In the genomic region with DNA sequence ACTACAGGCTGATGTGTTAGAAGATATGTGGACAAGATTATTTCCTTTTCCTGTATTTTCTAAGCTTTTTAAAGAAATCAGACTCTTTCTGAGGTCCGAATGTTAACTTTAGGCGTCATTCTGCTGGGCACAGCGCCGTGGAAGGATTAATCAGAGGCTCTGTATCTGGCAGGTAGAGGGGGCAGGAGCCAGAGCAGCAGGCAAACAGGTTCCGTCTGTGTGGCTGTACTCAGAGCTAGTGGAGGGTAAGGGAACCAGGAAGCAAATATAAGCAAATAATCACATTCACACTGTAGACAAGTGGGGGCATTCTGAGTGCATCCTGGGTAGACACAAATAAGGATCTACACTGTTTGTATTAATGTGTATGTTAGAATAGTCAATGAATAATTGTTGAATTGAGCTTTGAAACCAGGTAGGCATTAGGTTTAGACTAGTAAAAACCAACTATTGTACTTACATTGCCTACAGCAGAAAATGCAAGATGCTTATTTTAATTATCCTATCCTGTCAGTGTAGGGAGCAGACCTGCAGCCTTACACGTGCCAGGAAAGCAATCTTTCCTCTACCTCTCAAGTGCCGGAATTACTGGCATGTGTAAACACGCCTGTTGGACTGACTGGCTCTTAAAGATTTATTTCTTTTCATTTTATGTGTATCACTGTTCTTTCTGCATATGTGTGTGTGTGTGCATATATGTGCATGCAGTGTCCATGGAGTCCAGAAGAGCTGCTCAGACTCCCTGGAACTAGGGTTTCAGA, we compare ENCODE assay signal across 15 mouse cellular contexts.
DNase-seq lines count a peak whose midpoint lies in the region; ATAC-seq lines count a peak whose summit lies in the region.
"Had no signal": no experiment of that assay in that cellular context is flagged by ENCODE, and none has a peak within 500 bp of the region (broad histone marks: within the 10 kb centered on the region; RNA-seq: fewer than 3 reads in every experiment).

No protein-coding gene starts in this region.

- H3K4me1 ChIP-seq in heart, embryonic 13.5 days, result peaks cover 85% of the 10 kb centered on the region
- peaks cover 40% of the 10 kb centered on the region for H3K4me1 ChIP-seq in lung, embryonic 16.5 days (replicated peaks; ENCODE audit: control insufficient read depth, insufficient read depth, low read length)
- peaks cover 50% of the 10 kb centered on the region for H3K4me1 ChIP-seq in embryonic facial prominence, embryonic 15.5 days
- peaks cover 50% of the 10 kb centered on the region for H3K4me1 ChIP-seq in stomach, embryonic 14.5 days (ENCODE audit: control insufficient read depth, insufficient read depth, low read length)

- no peaks in the 10 kb centered on the region for H3K9me3 ChIP-seq in heart, embryonic 13.5 days
- H3K9me3 ChIP-seq in lung, embryonic 16.5 days (ENCODE audit: control insufficient read depth, low read length), result no peaks in the 10 kb centered on the region
- H3K9me3 ChIP-seq in embryonic facial prominence, embryonic 15.5 days (replicated peaks), result no peaks in the 10 kb centered on the region
- H3K9me3 ChIP-seq in stomach, embryonic 14.5 days (ENCODE audit: control insufficient read depth, low read depth, low read length), result no peaks in the 10 kb centered on the region
- H3K9me3 ChIP-seq: liver, embryonic 13.5 days; midbrain, embryonic 15.5 days had no signal

- no peak overlapping the region for H3K4me3 ChIP-seq in heart, embryonic 13.5 days
- no peak overlapping the region for H3K4me3 ChIP-seq in lung, embryonic 16.5 days (ENCODE audit: low read length)
- no peak overlapping the region for H3K4me3 ChIP-seq in embryonic facial prominence, embryonic 15.5 days (replicated peaks)
- no peak overlapping the region for H3K4me3 ChIP-seq in stomach, embryonic 14.5 days (ENCODE audit: low read depth, low read length)
- H3K4me3 ChIP-seq: liver, embryonic 13.5 days; midbrain, embryonic 15.5 days had no signal

- no peaks in the 10 kb centered on the region for H3K27me3 ChIP-seq in heart, embryonic 13.5 days (replicated peaks)
- no peaks in the 10 kb centered on the region for H3K27me3 ChIP-seq in lung, embryonic 16.5 days (ENCODE audit: control insufficient read depth, insufficient read depth, low read depth, low read length)
- H3K27me3 ChIP-seq in embryonic facial prominence, embryonic 15.5 days, result no peaks in the 10 kb centered on the region
- no peaks in the 10 kb centered on the region for H3K27me3 ChIP-seq in stomach, embryonic 14.5 days (ENCODE audit: control insufficient read depth, insufficient read depth, low read length)
- H3K27me3 ChIP-seq: liver, embryonic 13.5 days; midbrain, embryonic 15.5 days had no signal

- peak overlapping the region; percentile 39; the same call in 1 of the 2 replicates for H3K27ac ChIP-seq in heart, embryonic 13.5 days (replicated peaks)
- H3K27ac ChIP-seq in lung, embryonic 16.5 days (ENCODE audit: low read length), result no peak overlapping the region
- 0 out of 2 replicates have a peak overlapping the region, but pooled peaks have one; percentile 6 for H3K27ac ChIP-seq in embryonic facial prominence, embryonic 15.5 days (replicated peaks)
- H3K27ac ChIP-seq in stomach, embryonic 14.5 days (ENCODE audit: low read length), result peak overlapping the region; percentile 6; the same call in 1 of the 2 replicates
- H3K27ac ChIP-seq: liver, embryonic 13.5 days; midbrain, embryonic 15.5 days had no signal

- 46% methylated on average over 8 of the region's 8 CpGs for WGBS in heart, embryonic 13.5 days
- whole genome bisulfite sequencing in lung, embryonic 16.5 days, result 17% methylated on average over 8 of the region's 8 CpGs
- WGBS in embryonic facial prominence, embryonic 15.5 days, result 45% methylated on average over 8 of the region's 8 CpGs
- 21% methylated on average over 8 of the region's 8 CpGs for WGBS in stomach, embryonic 14.5 days

- no peak for ATAC-seq in heart, embryonic 13.5 days (ENCODE audit: extremely low read depth, insufficient number of reproducible peaks, low FRiP score, low TSS enrichment)
- peak; percentile 54; the same call in 1 of the 2 replicates for ATAC-seq in lung, embryonic 16.5 days (ENCODE audit: low read depth)
- ATAC-seq in embryonic facial prominence, embryonic 15.5 days (ENCODE audit: insufficient number of reproducible peaks, low FRiP score, low TSS enrichment, low read depth), result no peak
- ATAC-seq in stomach, embryonic 14.5 days (ENCODE audit: insufficient number of reproducible peaks, insufficient read depth, low FRiP score, low read depth), result peak; percentile 57; the same call in 1 of the 2 replicates
- ATAC-seq: forebrain, embryonic 14.5 days; midbrain, embryonic 15.5 days had no signal

- H3K9ac ChIP-seq in heart, embryonic 13.5 days, result no peak overlapping the region
- no peak overlapping the region for H3K9ac ChIP-seq in lung, embryonic 16.5 days (ENCODE audit: low read length)
- no peak overlapping the region for H3K9ac ChIP-seq in embryonic facial prominence, embryonic 15.5 days
- H3K9ac ChIP-seq in stomach, embryonic 14.5 days (replicated peaks; ENCODE audit: low read depth, low read length), result no peak overlapping the region
- H3K9ac ChIP-seq: liver, embryonic 13.5 days; midbrain, embryonic 15.5 days had no signal

- intact Hi-C loops in heart, postnatal 14 days (cut with DNase I), result no loop called here

- H3K36me3 ChIP-seq in heart, embryonic 13.5 days, result no peaks in the 10 kb centered on the region
- no peaks in the 10 kb centered on the region for H3K36me3 ChIP-seq in lung, embryonic 16.5 days (ENCODE audit: control insufficient read depth, insufficient read depth, low read length)
- no peaks in the 10 kb centered on the region for H3K36me3 ChIP-seq in embryonic facial prominence, embryonic 15.5 days
- H3K36me3 ChIP-seq in stomach, embryonic 14.5 days (ENCODE audit: control insufficient read depth, insufficient read depth, low read length), result no peaks in the 10 kb centered on the region
- H3K36me3 ChIP-seq: liver, embryonic 13.5 days; midbrain, embryonic 15.5 days had no signal

- no peak for DNase-seq in heart, postnatal 14 days
- DNase-seq in lung, postnatal 14 days, result no peak
- DNase-seq in testis, postnatal 14 days (ENCODE audit: low spot score), result no peak
- no peak for DNase-seq in adrenal gland, adult 2 months
- DNase-seq: adrenal gland, postnatal 14 days; heart, postnatal 4 days; liver, embryonic 13.5 days; right cerebral cortex, postnatal 4 days; thymus, postnatal 36 days had no signal

- H3K4me2 ChIP-seq in heart, embryonic 13.5 days, result no peak overlapping the region
- no peak overlapping the region for H3K4me2 ChIP-seq in lung, embryonic 16.5 days (ENCODE audit: low read depth, low read length)
- H3K4me2 ChIP-seq in embryonic facial prominence, embryonic 15.5 days (replicated peaks), result no peak overlapping the region
- no peak overlapping the region for H3K4me2 ChIP-seq in stomach, embryonic 14.5 days (replicated peaks; ENCODE audit: low read depth, low read length)
- H3K4me2 ChIP-seq: liver, embryonic 13.5 days; midbrain, embryonic 15.5 days had no signal

Comparison
In these comparisons a context has a peak if more than half of its experiments do, and no peak if none do; other contexts are left out.
1. ATAC-seq: peak in lung, embryonic 16.5 days (single experiment) and stomach, embryonic 14.5 days (single experiment); none in heart, embryonic 13.5 days (single experiment) and embryonic facial prominence, embryonic 15.5 days (single experiment).